Mouse (Mus musculus) layer of hippocampus, adult 9-11 months (tissue): ENCODE measurements around the gene Gm10665.
"Not testable (repeated sequence)": the region's sequence is repeated elsewhere in the genome, so short reads cannot be mapped to it uniquely, and the experiment has no call there.

Source experiments
- DNase-seq: peaks from one replicate; pipeline ENCODE4 v3.0.0; 2022

Gene Gm10665

DNA sequence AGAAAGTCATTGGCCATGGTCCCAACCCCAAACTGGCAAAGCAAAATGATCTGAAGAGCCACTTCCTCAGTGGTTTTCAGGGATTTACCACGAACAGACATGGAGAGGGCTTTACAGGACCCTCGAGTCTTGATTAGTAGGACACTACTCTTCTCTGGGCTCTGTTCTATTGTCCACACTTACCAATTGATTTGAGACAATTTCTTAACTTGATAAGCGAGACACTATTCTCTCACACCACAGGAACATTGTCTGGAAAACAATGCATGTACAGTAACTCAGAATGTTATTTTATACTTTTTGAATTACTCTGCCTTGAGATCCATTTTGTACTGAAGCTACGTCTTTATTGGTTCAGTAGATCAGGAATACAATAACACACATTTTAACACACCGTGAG is at the start of gene Gm10665:
TSS of gene Gm10665 (minus strand) at position 101 of the 400 bp plus-strand sequence.
- not testable (repeated sequence) for DNase-seq

DNA sequence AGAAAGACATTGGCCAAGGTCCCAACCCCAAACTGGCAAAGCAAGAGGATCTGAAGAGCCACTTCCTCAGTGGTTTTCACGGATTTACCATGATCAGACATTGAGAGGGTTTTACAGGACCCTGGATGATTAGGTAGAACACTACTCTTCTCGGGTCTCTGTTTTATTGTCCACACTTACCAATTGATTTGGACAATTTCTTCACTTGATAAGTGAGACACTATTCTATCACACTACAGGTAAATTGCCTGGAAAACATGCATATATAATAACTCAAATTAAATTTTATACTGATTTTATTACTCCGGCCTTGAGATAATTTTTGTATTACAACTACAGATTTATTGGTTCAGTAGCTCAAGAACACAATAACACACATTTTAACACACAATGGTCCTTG is 35.7 kb upstream of the Gm10665 start, which contains the start of gene Vmn1r151:
TSS of gene Vmn1r151 (minus strand) at position 101 of the 400 bp plus-strand sequence.
- DNase-seq = not testable (repeated sequence)

DNA sequence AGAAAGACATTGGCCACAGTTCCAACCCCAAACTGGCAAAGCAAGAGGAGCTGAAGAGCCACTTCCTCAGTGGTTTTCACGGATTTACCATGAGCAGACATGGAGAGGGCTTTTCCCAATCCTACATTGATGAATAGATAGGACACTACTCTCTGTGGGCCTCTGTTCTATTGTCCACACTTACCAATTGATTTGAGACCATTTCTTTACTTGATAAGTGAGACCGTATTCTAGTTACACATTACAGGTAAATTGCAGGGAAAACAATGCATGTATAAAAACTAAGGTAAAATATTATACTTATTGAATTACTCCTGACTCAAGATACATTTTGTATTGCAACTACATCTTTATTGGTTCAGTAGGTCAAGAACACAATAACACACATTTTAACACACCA is 25.7 kb downstream of the Gm10665 start, which contains the start of gene Vmn1r149:
TSS of gene Vmn1r149 (minus strand) at position 101 of the 400 bp plus-strand sequence.
- not testable (repeated sequence) for DNase-seq

DNA sequence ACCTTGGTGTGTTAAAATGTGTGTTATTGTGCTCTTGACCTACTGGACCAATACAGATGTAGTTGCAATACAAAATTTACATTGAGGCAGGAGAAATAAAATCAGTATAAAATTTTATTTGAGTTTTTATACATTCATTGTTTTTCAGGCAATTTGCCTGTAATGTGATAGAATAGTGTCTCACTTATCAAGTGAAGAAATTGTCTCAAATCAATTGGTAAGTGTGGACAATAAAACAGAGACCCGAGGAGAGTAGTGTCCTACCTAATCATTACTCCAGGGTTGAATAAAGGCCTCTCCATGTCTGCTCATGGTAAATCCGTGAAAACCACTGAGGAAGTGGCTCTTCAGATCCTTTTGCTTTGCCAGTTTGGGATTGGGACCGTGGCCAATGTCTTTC is 50.6 kb downstream of the Gm10665 start, which contains the start of gene Vmn1r148:
TSS of gene Vmn1r148 (plus strand) at position 301 of the 400 bp plus-strand sequence.
- DNase-seq = not testable (repeated sequence)
